Mouse (Mus musculus): Measurements from ENCODE around the gene Krt76. TPM values are rescaled to one million over a fixed set of nuclear protein-coding genes. Genes with fewer than 3 reads are reported as not detected.

Krt76 gene
- total RNA-seq (2015) (not detected in 2 replicates), total RNA-seq (2017) (not detected in 2 replicates)

DNA sequence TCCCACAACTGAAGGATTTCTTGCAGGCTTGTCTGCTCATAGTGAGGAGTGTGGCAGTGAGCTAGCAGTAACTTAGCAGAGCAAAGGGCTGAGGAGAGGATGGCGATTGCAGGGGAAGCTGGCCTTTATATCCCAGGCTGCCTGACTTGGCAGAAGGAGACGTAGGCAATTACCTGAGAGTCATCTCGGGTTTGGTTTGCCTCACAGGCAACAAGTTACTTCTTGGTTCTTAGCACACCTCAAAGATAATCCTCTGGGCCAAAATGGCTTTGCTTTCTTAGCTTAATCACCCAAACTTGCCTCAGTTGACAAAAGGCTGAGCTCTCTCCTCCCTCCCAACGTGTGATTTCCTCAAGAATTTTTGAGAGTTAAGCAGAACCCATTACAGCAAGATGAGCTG is at the start of gene Krt76:
Gene Krt76 (minus strand): TSS at position 101 of the 400 bp plus-strand sequence.
- ATAC-seq (ENCODE audit: poor library complexity, severe bottlenecking), result no peak

GRCm38 (mm10) chr15:101941948-101942347 is 49.2 kb upstream of the Krt76 start:
- no peak for ATAC-seq (ENCODE audit: poor library complexity, severe bottlenecking)

- no peak for ATAC-seq (ENCODE audit: poor library complexity, severe bottlenecking)
Measured at GRCm38 (mm10) chr15:101940274-101940829, 47.6 kb upstream of the Krt76 start, which contains the start of gene Krt79. Gene Krt79 (minus strand): TSS chr15:101940324.

- ATAC-seq (ENCODE audit: poor library complexity, severe bottlenecking), result no peak
Measured at GRCm38 (mm10) chr15:101938600-101939308, 46.0 kb upstream of the Krt76 start.

- ATAC-seq (ENCODE audit: poor library complexity, severe bottlenecking), result no peak
Measured at GRCm38 (mm10) chr15:101933024-101933423, 40.3 kb upstream of the Krt76 start.

DNA sequence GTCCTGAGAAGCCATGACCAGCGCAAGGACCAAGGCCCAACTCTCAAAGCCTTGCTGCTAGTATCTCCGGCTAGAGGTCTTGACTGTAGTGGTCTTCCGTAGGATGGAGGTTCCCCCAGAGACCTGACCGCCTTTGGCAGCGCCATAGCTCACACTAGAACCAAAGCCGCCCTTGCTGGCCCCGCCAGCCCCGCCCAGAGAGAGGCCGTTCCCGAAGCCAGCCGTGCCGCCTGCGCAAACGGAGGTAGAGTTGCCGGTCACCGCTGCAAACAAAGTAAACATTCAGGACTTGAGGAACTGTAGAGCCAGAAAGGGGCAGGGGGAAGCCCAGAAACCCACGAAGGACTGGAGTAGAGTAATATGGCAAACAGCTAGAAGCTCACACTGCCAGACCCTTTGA is 36.9 kb upstream of the Krt76 start:
- ATAC-seq (ENCODE audit: poor library complexity, severe bottlenecking), result no peak

GRCm38 (mm10) chr15:101929087-101929486 is 36.4 kb upstream of the Krt76 start:
- ATAC-seq (ENCODE audit: poor library complexity, severe bottlenecking), result no peak

DNA sequence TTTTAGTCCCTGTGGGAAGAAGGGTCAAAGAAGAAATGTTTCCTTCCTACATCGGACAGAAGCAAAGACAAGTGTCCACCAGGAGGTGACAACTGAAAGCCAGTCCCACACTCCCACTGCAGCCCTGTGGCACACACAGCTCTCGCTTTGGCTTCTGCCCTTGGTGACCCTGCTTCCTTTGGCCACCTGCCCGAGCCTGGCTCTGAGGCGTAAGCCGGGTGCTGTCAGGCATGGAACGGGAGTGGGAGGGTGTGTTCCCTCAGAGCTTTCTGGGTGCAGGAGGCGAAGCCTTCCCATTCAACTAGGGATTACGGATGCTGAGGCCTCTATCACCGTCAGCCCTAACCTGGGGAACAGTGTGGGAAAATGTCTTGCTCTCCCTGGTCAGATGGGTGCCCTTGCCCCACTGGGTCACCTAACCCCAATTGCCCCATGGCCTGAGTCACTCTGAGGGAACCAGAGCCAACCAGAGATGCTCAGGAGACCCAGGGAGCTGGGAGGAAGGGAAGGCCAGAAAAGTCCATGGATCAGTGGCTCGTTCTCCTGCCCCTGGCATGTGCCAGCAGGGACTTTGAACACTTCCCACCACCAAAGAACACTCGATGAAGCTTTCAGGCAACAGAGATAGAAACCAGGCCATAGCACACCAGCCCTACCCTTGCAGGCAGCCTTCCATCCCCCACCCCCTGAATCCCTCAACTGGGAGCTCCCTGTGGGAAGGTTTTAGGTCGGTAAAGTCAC is 34.8 kb upstream of the Krt76 start:
- no peak for ATAC-seq (ENCODE audit: poor library complexity, severe bottlenecking)

- no peak for ATAC-seq (ENCODE audit: poor library complexity, severe bottlenecking)
Measured at GRCm38 (mm10) chr15:101925041-101925440, 32.3 kb upstream of the Krt76 start.

GRCm38 (mm10) chr15:101924635-101925034 is 31.9 kb upstream of the Krt76 start, which contains the start of gene Krt4:
Gene Krt4 (minus strand): TSS chr15:101924735.
- no peak for ATAC-seq (ENCODE audit: poor library complexity, severe bottlenecking)

DNA sequence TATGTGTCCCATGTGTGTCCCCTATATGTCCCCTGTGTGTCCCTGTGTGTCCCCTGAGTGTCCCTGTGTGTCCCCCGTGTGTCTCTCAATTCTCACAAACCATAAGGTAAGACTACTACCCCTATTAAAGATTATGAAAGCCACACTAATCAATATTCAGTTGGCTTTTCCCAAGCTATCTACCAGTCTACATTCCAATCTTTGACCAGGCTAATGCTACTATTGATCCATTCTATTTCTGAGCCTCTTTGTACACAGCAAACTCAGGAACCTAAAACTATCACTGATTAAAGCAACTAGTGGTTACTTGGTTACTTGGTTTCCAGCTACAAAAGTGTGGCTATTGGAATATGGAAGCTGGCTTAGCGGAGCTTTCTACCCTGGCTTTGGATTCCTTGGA is 29.6 kb upstream of the Krt76 start:
- ATAC-seq (ENCODE audit: poor library complexity, severe bottlenecking), result no peak

- ATAC-seq (ENCODE audit: poor library complexity, severe bottlenecking), result no peak
Measured at GRCm38 (mm10) chr15:101916072-101916471, 23.4 kb upstream of the Krt76 start.

DNA sequence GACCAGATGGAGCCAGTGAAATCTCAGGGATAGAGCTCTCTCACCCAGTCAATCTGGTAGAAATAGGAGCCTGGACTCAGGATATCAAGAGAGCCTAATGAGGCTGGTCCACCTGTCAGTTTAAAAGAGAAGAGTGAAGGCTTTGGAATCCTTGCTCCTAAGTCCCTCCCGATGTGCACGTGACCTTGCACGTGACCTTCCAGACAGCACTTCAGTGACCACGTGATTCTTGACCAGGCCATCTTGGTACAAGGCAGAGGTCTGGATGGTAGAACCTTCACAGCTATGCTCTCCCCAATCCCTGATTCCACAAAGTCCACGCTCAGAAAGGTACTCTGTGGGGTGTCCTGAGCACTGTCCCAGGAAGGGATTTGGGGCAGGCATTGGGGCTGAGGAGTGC is 12.1 kb upstream of the Krt76 start:
- no peak for ATAC-seq (ENCODE audit: poor library complexity, severe bottlenecking)

DNA sequence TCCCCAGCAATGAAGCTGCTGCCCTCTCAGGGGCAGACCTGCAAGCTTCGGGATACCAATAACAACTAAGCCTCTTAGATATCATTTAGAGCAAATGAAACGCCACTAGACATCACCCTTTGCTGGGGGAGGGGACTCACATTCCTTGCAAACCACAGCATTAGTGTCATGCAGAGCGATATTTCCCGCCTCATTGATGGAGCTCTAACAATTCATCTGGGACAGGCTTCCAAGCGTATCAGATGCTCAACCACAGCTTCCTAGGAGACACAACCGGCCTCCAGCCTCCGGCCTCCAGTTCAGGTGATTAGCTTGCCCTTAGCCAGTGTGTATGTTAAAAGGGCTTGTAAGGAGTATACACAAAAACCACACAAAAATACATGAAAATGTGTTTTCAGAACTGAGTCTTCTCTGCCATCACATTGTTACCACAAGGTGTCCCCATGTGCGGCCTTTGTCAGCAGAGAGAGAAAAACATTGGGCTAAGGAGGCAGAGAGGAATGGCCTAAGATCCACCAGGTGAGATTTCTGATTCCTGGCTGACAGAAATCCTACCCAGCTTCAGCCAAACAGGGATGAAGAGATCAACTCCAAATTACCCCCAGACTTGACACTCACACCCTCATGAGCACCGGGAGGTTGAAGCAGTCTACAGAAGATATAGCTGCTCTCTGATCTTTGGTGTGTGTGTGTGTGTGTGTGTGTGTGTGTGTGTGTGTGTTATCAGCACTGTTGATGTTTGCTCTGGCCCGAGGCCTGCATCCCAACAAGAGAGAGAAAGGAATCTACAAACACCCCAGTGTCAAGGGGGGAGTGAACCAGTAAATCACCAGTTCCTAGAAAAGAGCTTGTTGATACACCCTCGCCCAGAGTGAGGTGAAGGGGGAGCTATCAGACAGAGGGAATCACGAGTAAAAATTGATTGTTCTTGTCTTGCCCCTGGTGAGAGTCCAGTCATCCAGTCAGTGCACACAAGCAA is 9.7 kb upstream of the Krt76 start:
- no peak for ATAC-seq (ENCODE audit: poor library complexity, severe bottlenecking)

GRCm38 (mm10) chr15:101895216-101895615 is 2.5 kb upstream of the Krt76 start:
- no peak for ATAC-seq (ENCODE audit: poor library complexity, severe bottlenecking)

DNA sequence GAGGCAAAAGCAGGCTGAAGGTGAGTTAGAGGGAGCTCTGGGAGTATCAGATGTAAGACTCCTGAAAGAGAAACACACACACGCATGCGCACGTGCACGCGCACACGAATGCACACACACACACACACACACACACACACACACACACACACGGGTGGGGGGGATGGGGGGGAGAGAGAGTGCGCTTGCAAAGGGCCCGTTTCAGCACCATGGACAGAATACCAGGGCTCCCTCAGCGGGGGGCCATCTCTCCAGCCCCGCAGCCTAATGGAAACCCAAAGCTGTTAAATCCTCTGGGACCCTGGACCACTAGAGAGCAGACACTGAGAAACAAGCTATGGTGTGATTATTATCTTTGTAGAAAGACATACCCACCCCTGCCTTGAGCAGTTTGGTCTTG is 12.9 kb downstream of the Krt76 start:
- ATAC-seq (ENCODE audit: poor library complexity, severe bottlenecking), result no peak

- no peak for ATAC-seq (ENCODE audit: poor library complexity, severe bottlenecking)
Measured at GRCm38 (mm10) chr15:101878041-101878440, 14.7 kb downstream of the Krt76 start.

DNA sequence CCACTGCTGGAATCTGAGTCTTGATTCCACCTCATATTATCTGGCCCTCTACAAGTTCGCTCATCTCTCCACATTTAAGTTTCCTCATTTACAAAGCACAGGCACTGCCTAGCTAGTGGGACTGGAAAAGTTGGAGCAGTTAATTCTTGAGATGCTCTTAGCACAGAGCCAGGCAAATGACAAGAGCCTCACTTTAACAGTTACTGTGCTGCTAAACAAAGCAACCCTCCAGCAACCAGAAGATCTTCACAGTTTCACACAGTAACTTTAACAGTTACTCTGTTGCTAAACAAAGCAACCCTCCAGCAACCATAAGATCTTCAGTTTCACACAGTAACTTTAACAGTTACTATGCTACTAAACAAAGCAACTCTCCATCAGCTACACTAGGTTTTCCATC is 18.3 kb downstream of the Krt76 start:
- ATAC-seq (ENCODE audit: poor library complexity, severe bottlenecking), result no peak

DNA sequence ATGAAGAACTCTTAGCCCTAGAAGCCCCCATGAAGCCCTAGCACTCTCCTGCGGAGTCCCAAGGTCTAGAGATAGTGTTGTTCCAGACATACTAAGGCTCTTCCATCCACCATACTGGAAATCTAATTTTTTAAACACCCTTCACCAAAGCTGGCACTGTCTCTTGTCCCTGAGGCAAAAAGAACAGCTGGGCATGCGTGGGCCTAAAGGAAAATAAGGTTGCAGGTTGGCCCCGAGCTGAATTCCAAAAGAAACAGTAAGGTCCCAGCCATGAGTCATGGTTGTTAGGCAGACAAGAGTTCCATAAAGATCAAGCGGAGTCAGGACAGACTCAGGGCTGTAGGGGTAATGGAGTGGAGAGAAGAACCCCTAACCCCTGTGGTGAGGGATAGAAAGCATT is 19.5 kb downstream of the Krt76 start:
- no peak for ATAC-seq (ENCODE audit: poor library complexity, severe bottlenecking)

DNA sequence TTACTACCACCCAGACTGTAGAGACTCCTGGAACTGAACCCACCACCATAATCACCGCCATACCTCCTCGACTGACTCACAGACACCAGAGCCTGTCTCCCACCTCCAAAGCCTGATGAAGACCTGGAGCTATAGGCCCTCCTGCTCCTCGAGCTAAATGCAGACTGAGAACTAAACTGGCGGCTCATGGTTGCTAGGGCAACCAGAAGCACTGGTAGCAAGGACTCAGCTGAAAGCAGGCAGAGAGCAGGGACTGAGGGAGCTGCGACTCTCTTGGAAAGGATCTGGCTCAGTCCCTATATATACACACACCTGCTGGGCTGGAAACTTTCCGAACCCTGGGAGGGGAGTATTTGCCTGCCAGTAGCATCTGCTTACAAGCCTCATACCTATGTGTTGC is 23.3 kb downstream of the Krt76 start, which contains the start of gene Krt77:
Gene Krt77 (minus strand): TSS at position 275 of the 400 bp plus-strand sequence.
- ATAC-seq (ENCODE audit: poor library complexity, severe bottlenecking), result no peak

DNA sequence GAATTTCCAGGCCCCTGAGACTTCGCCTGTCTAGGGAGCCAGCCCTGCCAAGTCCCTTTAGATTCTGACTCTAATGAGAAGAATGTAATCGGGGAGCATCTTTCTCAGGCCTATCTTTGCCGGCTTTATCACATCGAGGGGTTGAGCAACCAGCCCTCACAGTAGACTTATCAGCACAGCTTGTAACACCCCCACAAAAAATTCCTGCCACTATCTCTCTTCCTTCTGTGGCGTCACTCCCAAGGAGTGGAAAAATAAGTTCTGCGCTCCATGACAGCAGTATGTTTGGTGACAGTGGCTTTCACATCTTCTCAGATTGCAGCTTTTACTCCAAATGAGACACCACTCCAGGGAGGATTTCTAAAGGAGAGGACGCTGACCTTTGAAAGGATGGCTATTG is 26.0 kb downstream of the Krt76 start:
- ATAC-seq (ENCODE audit: poor library complexity, severe bottlenecking), result no peak

Measured in megakaryocyte, adult 5-6 weeks (primary cell).